Mouse (Mus musculus) heart, postnatal 36 days (tissue): ENCODE measurements around the gene Catsper4. TPM values are rescaled to one million over a fixed set of nuclear protein-coding genes. Genes with fewer than 3 reads are reported as not detected.
"Not testable (repeated sequence)": the region's sequence is repeated elsewhere in the genome, so short reads cannot be mapped to it uniquely, and the experiment has no call there.

Experiments
- DNase-seq, 2 experiments: peaks; one replicate each; pipeline ENCODE4 v3.0.0; 2021 to 2022
- intact Hi-C: fragments of 180-260 bp; cut with DNase I; formaldehyde crosslinking; loops from one replicate; pipeline ENCODE4 v1.15.1; 2025
- total RNA-seq, 2 experiments: library from RNA; stranded (reverse); gene quantifications; 2 replicates each; pipeline ENCODE4 v1.2.3; 2021

Gene Catsper4
- total RNA-seq, result not detected

- DNase-seq, result no peak
- intact Hi-C loops, result no loop called here
These were observed at the start of gene Catsper4 for GRCm38 (mm10) chr4:134227194-134227593. TSS of gene Catsper4 (minus strand) at chr4:134227383.

- intact Hi-C loops, result no loop called here
- DNase-seq, result no peak
These were observed 46.5 kb upstream of the Catsper4 start for GRCm38 (mm10) chr4:134273417-134274345.

- no peak for DNase-seq
- intact Hi-C loops, result no loop called here
These were observed 45.7 kb upstream of the Catsper4 start for GRCm38 (mm10) chr4:134272731-134273416.

GRCm38 (mm10) chr4:134271979-134272378, 44.8 kb upstream of the Catsper4 start:
- DNase-seq, result no peak
- intact Hi-C loops, result no loop called here

GRCm38 (mm10) chr4:134269622-134270021, 42.4 kb upstream of the Catsper4 start:
- not testable (repeated sequence) for DNase-seq
- intact Hi-C loops, result loop anchor here (2.0 kb wide), 1 partner anchor 19 kb away; no protein-coding TSS in a partner anchor

- no peak for DNase-seq
- intact Hi-C loops, result loop anchor here (1.0 to 2.0 kb wide), 2 partner anchors 17 to 81 kb away; partner anchors contain the start of gene Cep85
These were observed 41.0 kb upstream of the Catsper4 start for GRCm38 (mm10) chr4:134268102-134268655.

- DNase-seq, result no peak
- intact Hi-C loops, result no loop called here
These were observed 38.8 kb upstream of the Catsper4 start for GRCm38 (mm10) chr4:134265860-134266585.

- intact Hi-C loops, result loop anchor here (2.0 to 5.0 kb wide), 2 partner anchors 94 to 126 kb away; no protein-coding TSS in a partner anchor
- peak in 1 of 2 experiments; percentile 69 for DNase-seq
These were observed 36.0 kb upstream of the Catsper4 start for GRCm38 (mm10) chr4:134263191-134263590.

- DNase-seq, result no peak
- intact Hi-C loops, result no loop called here
These were observed 31.2 kb upstream of the Catsper4 start for GRCm38 (mm10) chr4:134258354-134258753.

- intact Hi-C loops, result no loop called here
These were observed 30.2 kb upstream of the Catsper4 start for GRCm38 (mm10) chr4:134257198-134258009.

GRCm38 (mm10) chr4:134256407-134257197, 29.4 kb upstream of the Catsper4 start:
- DNase-seq, result peak; percentile 40 to 46
- intact Hi-C loops, result no loop called here

More at GRCm38 (mm10) chr4:134257198-134258009, 30.2 kb upstream of the Catsper4 start:
- no peak for DNase-seq

GRCm38 (mm10) chr4:134255854-134256253, 28.7 kb upstream of the Catsper4 start:
- intact Hi-C loops, result no loop called here

GRCm38 (mm10) chr4:134254835-134255234, 27.7 kb upstream of the Catsper4 start:
- DNase-seq, result no peak
- intact Hi-C loops, result no loop called here

More at GRCm38 (mm10) chr4:134255854-134256253, 28.7 kb upstream of the Catsper4 start:
- no peak for DNase-seq

GRCm38 (mm10) chr4:134253722-134254324, 26.6 kb upstream of the Catsper4 start, which contains the start of gene Grrp1:
TSS of gene Grrp1 (minus strand) at chr4:134254106.
- DNase-seq, result peak; percentile 33 to 44

GRCm38 (mm10) chr4:134252911-134253721, 25.9 kb upstream of the Catsper4 start:
- intact Hi-C loops, result no loop called here
- no peak for DNase-seq

More at GRCm38 (mm10) chr4:134253722-134254324, 26.6 kb upstream of the Catsper4 start, which contains the start of gene Grrp1:
- intact Hi-C loops, result no loop called here

- DNase-seq, result peak; percentile 32 to 36
- intact Hi-C loops, result no loop called here
These were observed 25.1 kb upstream of the Catsper4 start for GRCm38 (mm10) chr4:134252131-134252910.
